Mouse (Mus musculus): ENCODE data around the gene Brms1. TPM values are rescaled to one million over a fixed set of nuclear protein-coding genes. Genes with fewer than 3 reads are reported as not detected.
A peak's percentile ranks its signal among the peaks of the same experiment; 100 is the strongest.
"Not testable (repeated sequence)": the region's sequence is repeated elsewhere in the genome, so short reads cannot be mapped to it uniquely, and the experiment has no call there.

The Brms1 gene
- total RNA-seq, 2 experiments from 2014 or later = 26.7 to 29.9 TPM

DNA sequence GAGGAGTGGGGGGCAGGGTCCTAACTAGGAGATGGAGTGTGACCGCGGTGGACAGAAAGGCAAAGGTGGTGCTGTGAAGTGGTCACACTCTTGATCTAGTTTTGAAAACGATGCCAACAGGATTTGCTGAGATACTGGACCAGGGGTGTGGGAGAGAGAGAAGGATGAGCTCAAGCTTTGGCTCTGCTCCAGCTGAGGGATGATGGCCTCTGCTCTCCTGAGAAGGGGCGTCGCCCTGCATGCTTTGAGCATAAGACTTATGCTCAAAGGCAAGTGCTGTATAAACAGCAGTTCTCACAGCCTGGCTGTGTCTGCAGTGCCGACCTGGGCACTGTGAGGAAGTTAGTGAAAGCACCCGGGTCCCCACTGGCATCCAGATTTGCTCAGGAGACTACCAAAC, 23.9 kb downstream of the Brms1 start:
- DNase-seq = no peak

DNA sequence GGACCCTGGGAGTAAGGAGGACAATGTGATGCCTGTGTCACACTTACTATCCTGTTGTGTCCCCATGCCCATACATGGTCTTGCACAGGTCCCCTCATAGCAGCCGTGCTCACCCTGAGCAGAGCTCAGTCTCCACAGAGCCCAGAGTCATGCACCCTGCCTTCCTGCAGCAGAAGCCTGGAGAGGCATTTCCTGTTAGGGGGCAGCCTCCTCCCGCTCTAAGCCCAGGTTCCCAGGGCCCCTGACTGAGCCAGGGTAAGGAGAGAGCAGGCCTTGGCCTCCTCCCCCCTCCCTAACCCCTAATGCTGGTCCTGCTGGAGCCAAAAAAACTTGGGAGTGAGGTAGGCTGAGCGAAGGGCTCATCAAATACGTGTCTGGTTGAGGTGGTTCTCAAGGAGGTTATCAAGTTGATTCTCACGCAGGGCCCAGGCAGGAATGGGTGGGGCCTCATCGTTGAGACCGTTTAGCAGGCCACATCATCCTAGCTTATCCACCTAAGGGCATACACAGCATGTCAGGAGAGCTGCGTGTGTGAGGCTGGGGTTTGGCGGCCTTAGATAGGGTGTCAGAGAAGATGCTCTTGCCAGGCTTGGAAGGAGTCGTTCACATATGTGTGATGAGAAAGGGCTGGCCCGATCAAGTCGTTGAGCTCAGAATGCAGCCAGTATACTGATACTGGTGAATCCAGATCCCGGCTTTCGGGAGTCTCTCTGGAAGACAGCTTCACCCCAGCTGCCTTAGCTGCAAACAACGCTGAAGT, 26.1 kb downstream of the Brms1 start:
- DNase-seq = no peak

DNA sequence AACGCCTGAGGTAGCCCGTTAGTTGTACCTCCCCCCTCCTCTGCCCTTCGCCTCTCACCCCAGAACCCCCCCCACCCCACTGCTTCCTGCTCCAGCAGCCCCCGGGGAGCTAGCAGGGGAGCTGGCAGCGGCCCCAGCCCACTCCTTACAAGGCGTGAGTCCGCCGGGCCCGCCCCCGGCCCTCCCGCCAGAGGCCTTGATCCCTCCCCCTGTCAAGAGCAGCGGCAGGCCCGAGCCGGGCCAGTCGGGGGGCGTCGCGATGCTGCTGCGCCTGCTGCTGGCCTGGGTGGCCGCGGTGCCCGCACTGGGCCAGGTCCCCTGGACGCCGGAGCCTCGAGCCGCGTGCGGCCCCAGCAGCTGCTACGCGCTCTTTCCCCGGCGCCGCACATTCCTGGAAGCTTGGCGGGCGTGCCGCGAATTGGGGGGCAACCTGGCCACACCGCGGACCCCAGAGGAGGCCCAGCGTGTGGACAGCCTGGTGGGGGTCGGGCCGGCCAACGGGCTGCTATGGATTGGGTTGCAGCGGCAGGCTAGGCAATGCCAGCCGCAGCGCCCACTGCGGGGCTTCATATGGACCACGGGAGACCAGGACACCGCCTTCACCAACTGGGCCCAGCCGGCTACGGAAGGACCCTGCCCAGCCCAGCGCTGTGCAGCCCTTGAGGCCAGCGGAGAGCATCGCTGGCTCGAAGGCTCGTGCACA, 26.9 kb downstream of the Brms1 start, which contains the start of gene Cd248:
Cd248 (plus strand) TSS at position 212 of the 703 bp plus-strand sequence.
- DNase-seq = peak; percentile 56 to 83

GRCm38 (mm10) chr19:5068570-5069234, 27.5 kb downstream of the Brms1 start:
- DNase-seq = no peak

GRCm38 (mm10) chr19:5069486-5069885, 28.3 kb downstream of the Brms1 start:
- no peak for DNase-seq

- no peak for DNase-seq
Observed at GRCm38 (mm10) chr19:5069978-5070377, 28.8 kb downstream of the Brms1 start.

GRCm38 (mm10) chr19:5071077-5071476, 29.9 kb downstream of the Brms1 start:
- DNase-seq = no peak

DNA sequence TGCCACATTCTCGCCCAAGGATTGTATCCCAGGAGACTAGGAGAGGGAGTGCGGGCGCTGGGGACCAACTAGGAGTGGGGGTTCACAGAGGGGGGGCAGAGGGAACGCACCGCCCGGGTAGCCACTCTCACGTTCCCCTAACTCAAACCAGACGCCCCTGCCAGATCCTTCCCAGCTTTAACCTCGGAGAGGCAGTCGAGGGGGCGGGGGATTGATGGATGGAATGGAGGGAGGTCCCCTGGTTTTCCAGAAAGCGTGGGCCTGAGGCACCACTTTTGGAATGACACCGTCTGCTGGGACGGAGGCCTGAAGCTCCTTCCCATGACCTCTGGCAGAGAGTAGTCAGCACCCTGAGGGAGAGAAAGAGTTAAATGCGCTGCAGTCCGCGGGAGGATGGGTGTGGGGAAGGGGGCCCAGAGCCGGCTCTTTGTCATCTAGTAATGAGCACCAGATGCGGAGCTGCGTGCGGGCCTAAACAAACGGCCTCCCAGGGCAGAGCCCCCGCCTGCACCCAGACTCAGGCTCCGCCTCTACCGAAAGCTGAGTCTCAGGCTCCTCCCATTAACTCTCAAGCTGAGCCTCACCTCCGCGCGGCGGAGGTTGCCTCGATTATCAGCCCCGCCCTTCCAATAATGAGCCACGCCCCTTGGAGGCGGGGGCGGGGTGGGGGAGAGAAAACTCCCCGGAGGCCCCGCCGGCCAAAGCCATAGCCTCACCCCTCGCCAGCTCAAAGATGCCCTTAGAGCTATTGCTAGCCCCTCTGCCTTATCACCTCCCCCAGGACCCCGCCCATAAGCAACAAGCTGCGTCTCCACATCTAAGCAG, 30.6 kb downstream of the Brms1 start:
- peak; percentile 84 to 86 for DNase-seq

DNA sequence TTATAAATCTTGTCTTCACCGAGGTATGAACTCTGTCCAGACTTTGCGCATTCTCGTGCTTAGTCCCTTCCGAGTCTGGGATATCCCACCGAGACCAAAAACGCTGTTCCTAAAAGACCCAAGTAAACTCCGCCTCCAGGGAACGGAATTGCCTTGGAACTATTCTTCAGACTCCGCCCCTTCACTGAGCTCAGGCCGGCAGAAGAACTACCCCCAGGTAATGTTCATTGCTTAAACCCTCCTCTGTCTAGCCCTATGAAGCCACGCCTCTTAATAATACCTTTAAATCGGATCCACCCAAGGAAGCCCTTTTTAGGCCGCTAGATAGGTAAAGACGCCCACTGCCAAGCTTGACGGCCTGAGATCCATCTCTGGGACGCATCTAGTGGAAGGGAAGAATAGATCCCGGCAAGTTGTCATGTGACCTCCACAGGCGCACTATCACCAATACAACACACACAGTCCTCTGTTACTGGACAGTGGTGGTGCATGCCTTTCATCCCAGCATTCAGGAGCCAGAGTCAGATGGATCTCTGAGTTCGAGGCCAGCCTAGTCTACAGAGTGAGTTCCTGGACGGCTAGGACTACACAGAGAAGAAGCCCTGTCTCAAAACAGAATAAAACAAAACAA, 31.4 kb downstream of the Brms1 start:
- peak in 1 of 2 experiments; percentile 21 for DNase-seq

GRCm38 (mm10) chr19:5073028-5073427, 31.9 kb downstream of the Brms1 start:
- DNase-seq = peak; percentile 65 to 74

DNA sequence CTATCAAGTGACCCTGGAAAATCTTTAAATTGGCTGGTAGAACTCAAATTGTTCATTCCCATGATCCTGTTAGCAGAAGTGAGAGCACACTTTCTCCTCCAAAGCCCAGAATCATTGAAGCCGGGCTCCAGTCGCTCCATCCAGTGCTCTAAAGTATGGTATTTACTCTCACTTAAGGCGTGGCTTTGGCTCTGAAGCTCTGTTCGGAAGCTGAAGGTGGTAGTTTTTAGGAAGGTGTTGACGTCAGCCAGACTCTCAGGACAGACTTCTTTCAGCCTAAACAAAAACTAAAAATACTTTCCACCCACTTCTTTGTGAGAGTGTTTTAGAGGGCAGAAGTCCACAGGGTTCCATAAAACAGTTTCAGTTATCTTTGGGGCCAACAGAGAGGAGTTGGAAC, 32.4 kb downstream of the Brms1 start:
- no peak for DNase-seq

DNA sequence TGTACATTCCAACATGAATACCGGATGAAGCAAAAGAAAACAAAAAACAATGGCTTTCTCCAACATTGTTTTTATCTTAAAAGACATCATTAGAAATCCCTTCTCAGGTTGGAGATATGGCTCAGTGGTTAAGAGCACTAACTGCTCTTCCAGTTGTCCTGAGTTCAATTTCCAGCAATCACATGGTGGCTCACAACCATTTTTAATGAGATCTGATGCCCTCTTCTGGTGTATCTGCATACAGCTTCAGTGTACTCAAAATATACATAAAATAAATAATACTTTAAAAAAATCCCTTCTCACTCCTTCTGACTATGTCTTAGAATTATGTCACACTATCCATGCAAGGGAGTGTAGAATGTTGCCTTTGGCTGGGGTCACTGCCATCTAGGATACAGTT, 38.1 kb downstream of the Brms1 start:
- DNase-seq = no peak

GRCm38 (mm10) chr19:5082005-5082404, 40.9 kb downstream of the Brms1 start:
- no peak for DNase-seq

- no peak for DNase-seq
Observed at GRCm38 (mm10) chr19:5082596-5082995, 41.4 kb downstream of the Brms1 start.

GRCm38 (mm10) chr19:5083961-5084833, 43.0 kb downstream of the Brms1 start:
- no peak for DNase-seq

DNA sequence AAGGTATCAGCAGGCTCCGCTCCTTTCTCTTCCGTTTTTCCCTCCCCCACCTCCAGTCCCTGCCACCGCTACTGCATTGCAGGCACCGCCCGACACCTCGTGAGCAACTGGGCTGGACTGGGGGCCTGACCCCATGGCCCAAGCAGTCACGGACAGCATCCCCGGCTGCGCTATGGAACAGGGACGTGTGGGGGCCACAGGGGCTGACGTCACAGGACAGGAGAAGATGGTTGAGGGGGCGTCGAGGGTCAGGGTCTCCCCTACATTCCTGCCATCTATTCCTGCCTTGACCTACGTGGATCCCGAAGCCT, 43.6 kb downstream of the Brms1 start:
- DNase-seq = no peak

DNA sequence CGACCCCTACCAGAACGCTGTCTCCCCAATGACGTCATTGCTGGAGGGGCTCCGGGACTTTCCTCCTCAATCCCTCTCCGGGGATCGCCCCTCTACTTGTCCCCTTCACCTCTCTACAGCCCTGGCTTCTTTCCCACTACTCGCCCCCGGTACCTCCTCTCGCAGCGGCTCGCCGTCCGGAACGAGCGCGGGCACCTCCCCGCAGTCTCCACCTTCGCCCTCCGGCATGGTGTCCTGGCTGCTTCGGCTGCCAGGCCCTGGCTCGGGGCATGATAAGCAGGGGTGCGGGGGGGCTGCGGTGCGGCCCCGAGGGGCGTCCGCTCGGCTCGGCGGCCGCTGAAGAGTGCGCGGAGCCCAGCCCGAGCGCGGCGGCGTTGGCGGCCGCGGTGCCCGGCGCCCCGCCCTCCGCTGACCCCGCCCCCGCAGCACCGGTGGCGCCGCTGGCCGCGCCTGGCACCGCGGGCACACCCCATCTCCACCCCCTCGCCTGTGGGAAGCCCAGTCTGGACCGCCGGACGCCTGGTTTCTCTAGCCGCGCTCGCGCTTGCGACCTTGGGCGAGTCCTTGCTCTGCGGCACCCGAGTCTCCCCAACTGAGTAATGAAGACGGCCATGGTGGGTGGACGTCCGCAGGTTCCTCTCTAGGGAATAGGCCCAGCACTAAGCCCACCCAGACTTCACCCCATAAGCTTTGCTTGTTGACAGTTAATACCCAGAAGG, 44.1 kb downstream of the Brms1 start, which contains the start of gene Tmem151a:
Tmem151a (minus strand) TSS at position 387 of the 719 bp plus-strand sequence.
- DNase-seq = peak; percentile 81 to 82

GRCm38 (mm10) chr19:5086533-5086932, 45.4 kb downstream of the Brms1 start:
- not testable (repeated sequence) for DNase-seq

GRCm38 (mm10) chr19:5087884-5088728, 47.0 kb downstream of the Brms1 start, which contains the start of gene Yif1a:
Yif1a (plus strand) TSS chr19:5088538.
- peak; percentile 95 for DNase-seq

All from adrenal gland, postnatal 36 days (tissue).